Mouse (Mus musculus): ENCODE data around the gene Hrk. TPM values are rescaled to one million over a fixed set of nuclear protein-coding genes. Genes with fewer than 3 reads are reported as not detected.
A peak's percentile ranks its signal among the peaks of the same experiment; 100 is the strongest.

The Hrk gene
- polyA plus RNA-seq, 1 experiment from 2014 or later: 0.10 TPM

- H3K27ac ChIP-seq (ENCODE audit: low read length): no peak overlapping the region
- no peaks in the 10 kb centered on the region for H3K9me3 ChIP-seq (ENCODE audit: control insufficient read depth, low read length)
- no peak for ATAC-seq (ENCODE audit: low read depth)
- H3K36me3 ChIP-seq (ENCODE audit: control insufficient read depth, insufficient read depth, low read length): peaks cover 10% of the 10 kb centered on the region
- 90% methylated on average over 8 of the region's 8 CpGs for WGBS
- H3K4me1 ChIP-seq (replicated peaks; ENCODE audit: control insufficient read depth, insufficient read depth, low read length): no peaks in the 10 kb centered on the region
- no peaks in the 10 kb centered on the region for H3K27me3 ChIP-seq (ENCODE audit: control insufficient read depth, insufficient read depth, low read depth, low read length)
- H3K9ac ChIP-seq (ENCODE audit: low read length): no peak overlapping the region
- H3K4me3 ChIP-seq (ENCODE audit: low read length): no peak overlapping the region
- H3K4me2 ChIP-seq (ENCODE audit: low read depth, low read length): no peak overlapping the region
Observed at GRCm38 (mm10) chr5:118139630-118140029, 24.8 kb upstream of the Hrk start.

GRCm38 (mm10) chr5:118142471-118142870, 22.0 kb upstream of the Hrk start:
- peaks cover 17% of the 10 kb centered on the region for H3K4me1 ChIP-seq (replicated peaks; ENCODE audit: control insufficient read depth, insufficient read depth, low read length)
- H3K9me3 ChIP-seq (ENCODE audit: control insufficient read depth, low read length): no peaks in the 10 kb centered on the region
- H3K4me3 ChIP-seq (ENCODE audit: low read length): no peak overlapping the region
- WGBS: 83% methylated on average over 8 of the region's 8 CpGs
- no peak overlapping the region for H3K4me2 ChIP-seq (ENCODE audit: low read depth, low read length)
- H3K9ac ChIP-seq (ENCODE audit: low read length): no peak overlapping the region
- ATAC-seq (ENCODE audit: low read depth): no peak
- H3K27ac ChIP-seq (ENCODE audit: low read length): no peak overlapping the region
- peaks cover 10% of the 10 kb centered on the region for H3K36me3 ChIP-seq (ENCODE audit: control insufficient read depth, insufficient read depth, low read length)
- no peaks in the 10 kb centered on the region for H3K27me3 ChIP-seq (ENCODE audit: control insufficient read depth, insufficient read depth, low read depth, low read length)

GRCm38 (mm10) chr5:118143211-118144026, 21.0 kb upstream of the Hrk start:
- H3K9ac ChIP-seq (ENCODE audit: low read length): no peak overlapping the region
- peaks cover 17% of the 10 kb centered on the region for H3K4me1 ChIP-seq (replicated peaks; ENCODE audit: control insufficient read depth, insufficient read depth, low read length)
- no peaks in the 10 kb centered on the region for H3K9me3 ChIP-seq (ENCODE audit: control insufficient read depth, low read length)
- no peaks in the 10 kb centered on the region for H3K27me3 ChIP-seq (ENCODE audit: control insufficient read depth, insufficient read depth, low read depth, low read length)
- peaks cover 10% of the 10 kb centered on the region for H3K36me3 ChIP-seq (ENCODE audit: control insufficient read depth, insufficient read depth, low read length)
- no peak overlapping the region for H3K4me3 ChIP-seq (ENCODE audit: low read length)
- ATAC-seq (ENCODE audit: low read depth): no peak
- 73% methylated on average over 12 of the region's 12 CpGs for WGBS
- no peak overlapping the region for H3K27ac ChIP-seq (ENCODE audit: low read length)
- no peak overlapping the region for H3K4me2 ChIP-seq (ENCODE audit: low read depth, low read length)

- Histone ChIP-seq H3K4me3 (ENCODE audit: low read length) (no peak overlapping the region), H3K36me3 (ENCODE audit: control insufficient read depth, insufficient read depth, low read length) (peaks cover 10% of the 10 kb centered on the region), H3K27ac (ENCODE audit: low read length) (no peak overlapping the region), H3K9me3 (ENCODE audit: control insufficient read depth, low read length) (no peaks in the 10 kb centered on the region), H3K9ac (ENCODE audit: low read length) (no peak overlapping the region), H3K4me1 (replicated peaks; ENCODE audit: control insufficient read depth, insufficient read depth, low read length) (peaks cover 17% of the 10 kb centered on the region), H3K27me3 (ENCODE audit: control insufficient read depth, insufficient read depth, low read depth, low read length) (no peaks in the 10 kb centered on the region), H3K4me2 (ENCODE audit: low read depth, low read length) (no peak overlapping the region)
- ATAC-seq (ENCODE audit: low read depth): no peak
- 76% methylated on average over 4 of the region's 4 CpGs for WGBS
Observed at GRCm38 (mm10) chr5:118144327-118144726, 20.1 kb upstream of the Hrk start.

GRCm38 (mm10) chr5:118144770-118145169, 19.7 kb upstream of the Hrk start:
- no peak overlapping the region for H3K4me3 ChIP-seq (ENCODE audit: low read length)
- H3K9ac ChIP-seq (ENCODE audit: low read length): no peak overlapping the region
- no peak overlapping the region for H3K27ac ChIP-seq (ENCODE audit: low read length)
- no peak for ATAC-seq (ENCODE audit: low read depth)
- H3K4me2 ChIP-seq (ENCODE audit: low read depth, low read length): no peak overlapping the region
- peaks cover 17% of the 10 kb centered on the region for H3K4me1 ChIP-seq (replicated peaks; ENCODE audit: control insufficient read depth, insufficient read depth, low read length)
- no peaks in the 10 kb centered on the region for H3K9me3 ChIP-seq (ENCODE audit: control insufficient read depth, low read length)
- peaks cover 10% of the 10 kb centered on the region for H3K36me3 ChIP-seq (ENCODE audit: control insufficient read depth, insufficient read depth, low read length)
- 68% methylated on average over 6 of the region's 6 CpGs for WGBS
- no peaks in the 10 kb centered on the region for H3K27me3 ChIP-seq (ENCODE audit: control insufficient read depth, insufficient read depth, low read depth, low read length)

- Histone ChIP-seq H3K9ac (ENCODE audit: low read length) (no peak overlapping the region), H3K27me3 (ENCODE audit: control insufficient read depth, insufficient read depth, low read depth, low read length) (no peaks in the 10 kb centered on the region)
Observed at GRCm38 (mm10) chr5:118145458-118145857, 19.0 kb upstream of the Hrk start.

GRCm38 (mm10) chr5:118145999-118146679, 18.3 kb upstream of the Hrk start:
- H3K27ac ChIP-seq (ENCODE audit: low read length): peak overlapping the region; percentile 31
- ATAC-seq (ENCODE audit: low read depth): peak; percentile 73
- WGBS: 55% methylated on average over 15 of the region's 15 CpGs
- H3K4me3 ChIP-seq (ENCODE audit: low read length): no peak overlapping the region
- no peaks in the 10 kb centered on the region for H3K27me3 ChIP-seq (ENCODE audit: control insufficient read depth, insufficient read depth, low read depth, low read length)
- no peak overlapping the region for H3K9ac ChIP-seq (ENCODE audit: low read length)
- no peaks in the 10 kb centered on the region for H3K9me3 ChIP-seq (ENCODE audit: control insufficient read depth, low read length)
- H3K36me3 ChIP-seq (ENCODE audit: control insufficient read depth, insufficient read depth, low read length): peaks cover 11% of the 10 kb centered on the region; the same call in 1 of the 2 replicates
- peaks cover 17% of the 10 kb centered on the region for H3K4me1 ChIP-seq (replicated peaks; ENCODE audit: control insufficient read depth, insufficient read depth, low read length)
- H3K4me2 ChIP-seq (ENCODE audit: low read depth, low read length): no peak overlapping the region

More at GRCm38 (mm10) chr5:118145458-118145857, 19.0 kb upstream of the Hrk start:
- Histone ChIP-seq H3K9me3 (ENCODE audit: control insufficient read depth, low read length) (no peaks in the 10 kb centered on the region), H3K4me2 (ENCODE audit: low read depth, low read length) (no peak overlapping the region), H3K4me3 (ENCODE audit: low read length) (no peak overlapping the region), H3K36me3 (ENCODE audit: control insufficient read depth, insufficient read depth, low read length) (peaks cover 10% of the 10 kb centered on the region), H3K4me1 (replicated peaks; ENCODE audit: control insufficient read depth, insufficient read depth, low read length) (peaks cover 17% of the 10 kb centered on the region), H3K27ac (ENCODE audit: low read length) (peak overlapping the region; percentile 31; the same call in 1 of the 2 replicates)
- ATAC-seq (ENCODE audit: low read depth): no peak
- 87% methylated on average over 3 of the region's 3 CpGs for WGBS

GRCm38 (mm10) chr5:118147264-118147663, 17.2 kb upstream of the Hrk start:
- peaks cover 4% of the 10 kb centered on the region; the same call in 1 of the 2 replicates for H3K36me3 ChIP-seq (ENCODE audit: control insufficient read depth, insufficient read depth, low read length)
- H3K4me2 ChIP-seq (ENCODE audit: low read depth, low read length): no peak overlapping the region
- no peaks in the 10 kb centered on the region for H3K27me3 ChIP-seq (ENCODE audit: control insufficient read depth, insufficient read depth, low read depth, low read length)
- peaks cover 17% of the 10 kb centered on the region for H3K4me1 ChIP-seq (replicated peaks; ENCODE audit: control insufficient read depth, insufficient read depth, low read length)
- no peak for ATAC-seq (ENCODE audit: low read depth)
- no peak overlapping the region for H3K9ac ChIP-seq (ENCODE audit: low read length)
- H3K9me3 ChIP-seq (ENCODE audit: control insufficient read depth, low read length): no peaks in the 10 kb centered on the region
- H3K27ac ChIP-seq (ENCODE audit: low read length): no peak overlapping the region
- 74% methylated on average over 10 of the region's 10 CpGs for WGBS
- no peak overlapping the region for H3K4me3 ChIP-seq (ENCODE audit: low read length)

GRCm38 (mm10) chr5:118149711-118150110, 14.7 kb upstream of the Hrk start:
- H3K9me3 ChIP-seq (ENCODE audit: control insufficient read depth, low read length): no peaks in the 10 kb centered on the region
- peaks cover 29% of the 10 kb centered on the region for H3K4me1 ChIP-seq (replicated peaks; ENCODE audit: control insufficient read depth, insufficient read depth, low read length)
- peaks cover 4% of the 10 kb centered on the region; the same call in 1 of the 2 replicates for H3K36me3 ChIP-seq (ENCODE audit: control insufficient read depth, insufficient read depth, low read length)
- H3K27me3 ChIP-seq (ENCODE audit: control insufficient read depth, insufficient read depth, low read depth, low read length): no peaks in the 10 kb centered on the region
- H3K4me2 ChIP-seq (ENCODE audit: low read depth, low read length): no peak overlapping the region
- H3K9ac ChIP-seq (ENCODE audit: low read length): no peak overlapping the region
- no peak overlapping the region for H3K4me3 ChIP-seq (ENCODE audit: low read length)
- no peak for ATAC-seq (ENCODE audit: low read depth)
- WGBS: 60% methylated on average over 3 of the region's 3 CpGs
- no peak overlapping the region for H3K27ac ChIP-seq (ENCODE audit: low read length)

All from lung, embryonic 16.5 days (tissue).